Mouse (Mus musculus) liver, adult 2 months (tissue): ENCODE measurements around the gene Cfl1.

Experiments used
- CTCF ChIP-seq: fragments of 200-500 bp; IDR thresholded peaks from 2 replicates; pipeline ENCODE4 v1.5.1; 2011; ENCODE audit warnings: low read depth, low read length, control low read depth
- POLR2A ChIP-seq: fragments of 200-500 bp; IDR thresholded peaks from 2 replicates; pipeline ENCODE4 v1.6.1; 2011; ENCODE audit warnings: low read length, control low read depth; ENCODE audit not compliant: insufficient read depth; ENCODE audit errors: extremely low read depth

- no peak for TF ChIP-seq POLR2A
- no peak for TF ChIP-seq CTCF
Observed at GRCm38 (mm10) chr19:5455037-5455436, 35.2 kb upstream of the Cfl1 start.
